Mouse (Mus musculus) liver, adult (tissue): ENCODE results near the gene Vmn1r107.
"Not testable (repeated sequence)": the region's sequence is repeated elsewhere in the genome, so short reads cannot be mapped to it uniquely, and the experiment has no call there.

ENCODE experiments used
- GATA4 ChIP-seq: IDR thresholded peaks from 2 replicates; pipeline ENCODE4 v1.6.1; 2014; ENCODE audit warnings: mild to moderate bottlenecking, low read length; ENCODE audit not compliant: insufficient replicate concordance

Vmn1r107 gene

DNA sequence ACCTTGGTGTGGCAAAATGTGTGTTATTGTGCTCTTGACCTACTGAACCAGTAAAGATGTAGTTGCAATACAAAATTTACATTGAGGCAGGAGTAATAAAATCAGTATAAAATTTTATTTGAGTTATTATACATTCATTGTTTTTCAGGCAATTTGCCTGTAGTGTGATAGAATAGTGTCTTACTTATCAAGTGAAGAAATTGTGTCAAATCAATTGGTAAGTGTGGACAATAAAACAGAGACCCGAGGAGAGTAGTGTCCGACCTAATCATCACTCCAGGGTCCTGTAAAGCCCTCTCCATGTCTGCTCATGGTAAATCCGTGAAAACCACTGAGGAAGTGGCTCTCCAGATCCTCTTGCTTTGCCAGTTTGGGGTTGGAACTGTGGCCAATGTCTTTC is at the start of gene Vmn1r107:
Gene Vmn1r107 (plus strand): TSS at position 301 of the 400 bp plus-strand sequence.
- TF ChIP-seq GATA4 = not testable (repeated sequence)

DNA sequence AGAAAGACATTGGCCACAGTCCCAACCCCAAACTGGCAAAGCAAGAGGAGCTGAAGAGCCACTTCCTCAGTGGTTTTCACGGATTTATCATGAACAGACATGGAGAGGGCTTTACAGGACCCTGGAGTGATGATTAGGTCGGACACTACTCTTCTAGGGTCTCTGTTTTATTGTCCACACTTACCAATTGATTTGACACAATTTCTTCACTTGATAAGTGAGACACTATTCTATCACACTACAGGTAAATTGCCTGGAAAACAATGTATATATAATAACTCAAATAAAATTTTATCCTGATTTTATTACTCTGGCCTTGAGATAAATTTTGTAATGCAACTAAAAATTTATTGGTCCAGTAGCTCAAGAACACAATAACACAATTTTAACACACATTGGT is 34.4 kb downstream of the Vmn1r107 start, which contains the start of gene Vmn1r111:
Gene Vmn1r111 (minus strand): TSS at position 101 of the 400 bp plus-strand sequence.
- not testable (repeated sequence) for TF ChIP-seq GATA4
